Comparison of ENCODE assay signal across 11 mouse cellular contexts in genomic region chr6:145769855-145770254, GRCm38 (mm10). TPM values are rescaled to one million over a fixed set of nuclear protein-coding genes. Genes with fewer than 3 reads are reported as not detected.
A peak's percentile ranks its signal among the peaks of the same experiment; 100 is the strongest.
DNase-seq lines count a peak whose midpoint lies in the region; ATAC-seq lines count a peak whose summit lies in the region.
"Had no signal": no experiment of that assay in that cellular context is flagged by ENCODE, and none has a peak within 500 bp of the region (broad histone marks: within the 10 kb centered on the region; RNA-seq: fewer than 3 reads in every experiment).

No protein-coding gene starts in this region.

- H3K4me1 ChIP-seq in heart, embryonic 10.5 days: peaks cover 57% of the 10 kb centered on the region
- H3K4me1 ChIP-seq in lung, embryonic 15.5 days: peaks cover 45% of the 10 kb centered on the region
- peaks cover 37% of the 10 kb centered on the region for H3K4me1 ChIP-seq in heart, embryonic 16.5 days (ENCODE audit: control insufficient read depth, insufficient read depth, low read length)
- H3K4me1 ChIP-seq: megakaryocyte, embryonic 14.5 days had no signal

- H3K9ac ChIP-seq in lung, embryonic 15.5 days: no peak overlapping the region
- peak overlapping the region; percentile 40; the same call in 1 of the 2 replicates for H3K9ac ChIP-seq in heart, embryonic 16.5 days (ENCODE audit: low read length)

- no peak overlapping the region for H3K4me2 ChIP-seq in lung, embryonic 15.5 days
- H3K4me2 ChIP-seq in heart, embryonic 16.5 days (ENCODE audit: low read depth, low read length): no peak overlapping the region

- no peak for ATAC-seq in lung, embryonic 15.5 days (ENCODE audit: borderline replicate concordance, extremely low read depth, low FRiP score, low TSS enrichment)
- no peak for ATAC-seq in heart, embryonic 16.5 days (replicated peaks; ENCODE audit: extremely low read depth, insufficient read depth, low FRiP score)

- H3K36me3 ChIP-seq in heart, embryonic 10.5 days: no peaks in the 10 kb centered on the region
- no peaks in the 10 kb centered on the region for H3K36me3 ChIP-seq in lung, embryonic 15.5 days
- no peaks in the 10 kb centered on the region for H3K36me3 ChIP-seq in heart, embryonic 16.5 days (ENCODE audit: control insufficient read depth, insufficient read depth)
- H3K36me3 ChIP-seq: embryonic facial prominence, embryonic 10.5 days had no signal

- intact Hi-C loops in heart, postnatal 25 days (cut with DNase I): no loop called here

- no peaks in the 10 kb centered on the region for H3K9me3 ChIP-seq in heart, embryonic 10.5 days
- H3K9me3 ChIP-seq in lung, embryonic 15.5 days: no peaks in the 10 kb centered on the region
- H3K9me3 ChIP-seq in heart, embryonic 16.5 days (replicated peaks; ENCODE audit: control insufficient read depth, low read length): no peaks in the 10 kb centered on the region
- H3K9me3 ChIP-seq: embryonic facial prominence, embryonic 10.5 days; megakaryocyte, embryonic 14.5 days had no signal

- H3K27ac ChIP-seq in heart, embryonic 10.5 days: peak overlapping the region; percentile 67
- H3K27ac ChIP-seq in lung, embryonic 15.5 days: peak overlapping the region; percentile 88
- peak overlapping the region; percentile 81 for H3K27ac ChIP-seq in heart, embryonic 16.5 days (ENCODE audit: low read length)
- H3K27ac ChIP-seq: embryonic facial prominence, embryonic 10.5 days had no signal

- no peak overlapping the region for H3K4me3 ChIP-seq in heart, embryonic 10.5 days
- no peak overlapping the region for H3K4me3 ChIP-seq in lung, embryonic 15.5 days
- no peak overlapping the region for H3K4me3 ChIP-seq in heart, embryonic 16.5 days (ENCODE audit: low read length)
- H3K4me3 ChIP-seq: embryonic facial prominence, embryonic 10.5 days had no signal

- DNase-seq in heart, embryonic 10.5 days (ENCODE audit: low spot score): peak; percentile 61
- no peak for DNase-seq in heart, postnatal 25 days (ENCODE audit: low spot score)
- DNase-seq in lung, adult 18-20 months: no peak
- peak; percentile 27 for DNase-seq in lung, postnatal 14 days
- no peak for DNase-seq in embryo, embryonic 9.5 days (ENCODE audit: extremely low spot score)
- DNase-seq: adrenal gland, adult 8-10 months; thymus, postnatal 4 days had no signal

- H3K27me3 ChIP-seq in heart, embryonic 10.5 days (ENCODE audit: insufficient read depth, poor library complexity, severe bottlenecking): no peaks in the 10 kb centered on the region
- H3K27me3 ChIP-seq in lung, embryonic 15.5 days: no peaks in the 10 kb centered on the region
- H3K27me3 ChIP-seq in heart, embryonic 16.5 days (ENCODE audit: control insufficient read depth, insufficient read depth, low read length): no peaks in the 10 kb centered on the region

- 76% methylated on average over 11 of the region's 11 CpGs for WGBS in heart, embryonic 10.5 days
- 74% methylated on average over 11 of the region's 11 CpGs for WGBS in lung, embryonic 15.5 days
- WGBS in heart, embryonic 16.5 days: 57% methylated on average over 11 of the region's 11 CpGs

RNA-seq across cellular contexts. Expression of gene Rassf8, which starts 23.3 kb away (rescaled TPM):
- polyA plus RNA-seq in heart, embryonic 10.5 days (2016; fragmentation: Nextera tagmentation; extraction: Ambion mirVana): 7.2 and 8.6 TPM in 2 replicates
- 10 to 100 TPM; 56.4 to 56.8 TPM for total RNA-seq in heart, postnatal 25 days (2021)
- polyA plus RNA-seq in lung, embryonic 15.5 days (2015; fragmentation: Nextera tagmentation; extraction: Ambion mirVana): 6.7 and 7.8 TPM in 2 replicates
- 7.3 TPM in 2 replicates for polyA plus RNA-seq in heart, embryonic 16.5 days (2015; fragmentation: Nextera tagmentation; extraction: Ambion mirVana)

Comparison
In these comparisons a context has a peak if more than half of its experiments do, and no peak if none do; other contexts are left out.
1. DNase-seq: peak in heart, embryonic 10.5 days (single experiment) and lung, postnatal 14 days (single experiment); none in heart, postnatal 25 days (single experiment), lung, adult 18-20 months (0 of 2) and embryo, embryonic 9.5 days (single experiment).
2. Peak in every context shown above with its lines, with median percentiles within 50 percentile points of each other: H3K27ac ChIP-seq.